ENCODE assay signal across 1 mouse cellular context in genomic region chr7:127165607-127166493, GRCm38 (mm10).
TF ChIP-seq lines count a peak whose summit lies in the region.

No protein-coding gene starts in this region.

TF ChIP-seq in MEL, 35 proteins besides CTCF, POLR2A, EP300 and RAD21:
- TF ChIP-seq USF1 (IDR thresholded peaks at IDR 0.05; ENCODE audit: low read depth, low read length) (0 out of 2 replicates have a peak, but pooled peaks have one; percentile 13), E2F4 (IDR thresholded peaks at IDR 0.05; ENCODE audit: borderline replicate concordance, low read depth, low read length) (no peak), TAL1 (IDR thresholded peaks at IDR 0.05; ENCODE audit: low read length) (0 out of 2 replicates have a peak, but pooled peaks have one; percentile 10)
TF ChIP-seq in MEL: peak in this region for 2.
